Mouse (Mus musculus): ENCODE measurements at regions not wholly inside any gene's neighbourhood (a gene's known extent, or its start where the extent isn't known, plus 50 kb on each side); places are given as distances from the start of the nearest gene placed in this dataset.

- no peak overlapping the region for H3K27ac ChIP-seq
- H3K9me3 ChIP-seq, result no peaks in the 10 kb centered on the region
- H3K36me3 ChIP-seq, result no peaks in the 10 kb centered on the region
- peak overlapping the region; percentile 38; the same call in 1 of the 2 replicates for H3K4me2 ChIP-seq
- no peak for ATAC-seq (ENCODE audit: insufficient number of reproducible peaks, insufficient read depth, low FRiP score, low TSS enrichment, low read depth)
- 19% methylated on average over 16 of the region's 16 CpGs for WGBS
- no peak overlapping the region for H3K9ac ChIP-seq
- H3K27me3 ChIP-seq, result peaks cover 8% of the 10 kb centered on the region
- no peak overlapping the region for H3K4me3 ChIP-seq
- H3K4me1 ChIP-seq, result peaks cover 10% of the 10 kb centered on the region
Observed at GRCm38 (mm10) chr8:113582180-113582975, 53.0 kb upstream of the Mon1b start.

GRCm38 (mm10) chr8:113583801-113584200, 51.6 kb upstream of the Mon1b start:
- H3K9me3 ChIP-seq, result no peaks in the 10 kb centered on the region
- no peak overlapping the region for H3K9ac ChIP-seq
- peaks cover 10% of the 10 kb centered on the region for H3K4me1 ChIP-seq
- no peak for ATAC-seq (ENCODE audit: insufficient number of reproducible peaks, insufficient read depth, low FRiP score, low TSS enrichment, low read depth)
- H3K4me2 ChIP-seq, result no peak overlapping the region
- no peak overlapping the region for H3K4me3 ChIP-seq
- H3K27me3 ChIP-seq, result peaks cover 8% of the 10 kb centered on the region
- H3K27ac ChIP-seq, result no peak overlapping the region
- H3K36me3 ChIP-seq, result no peaks in the 10 kb centered on the region
- 74% methylated on average over 10 of the region's 10 CpGs for WGBS
